Mouse (Mus musculus): ENCODE results near the gene Mrto4.
"Not testable (repeated sequence)": the region's sequence is repeated elsewhere in the genome, so short reads cannot be mapped to it uniquely, and the experiment has no call there.

Mrto4 gene

GRCm38 (mm10) chr4:139351931-139352711, at the start of gene Mrto4, which contains the start of the genes Emc1 and Ubr4:
Mrto4 (minus strand) TSS chr4:139352576.
Emc1 (plus strand) TSS chr4:139352587.
Ubr4 (plus strand) TSS chr4:139352609.
- DNase-seq (ENCODE audit: low spot score in 2 of 2): peak; percentile 89

DNA sequence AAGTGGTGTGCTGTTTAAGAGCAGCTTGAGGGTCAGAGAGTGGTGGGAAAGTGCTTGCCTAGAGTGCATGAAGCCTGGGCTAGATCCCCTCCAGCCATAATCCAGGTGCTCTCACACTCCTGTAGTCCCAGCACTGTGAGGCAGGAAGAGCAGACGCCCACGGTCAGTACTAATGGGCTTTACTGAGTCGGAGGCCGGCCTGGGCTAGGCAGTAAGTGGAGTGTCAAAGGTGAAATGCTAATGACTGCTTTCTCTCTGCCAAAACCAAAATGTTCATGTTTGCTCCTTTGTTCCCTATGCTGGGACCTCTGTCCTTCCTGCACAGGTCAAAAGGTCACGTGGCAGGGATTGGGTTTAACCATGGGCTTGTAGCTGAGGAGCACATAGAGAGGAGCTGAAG, 48.1 kb upstream of the Mrto4 start:
- no peak for DNase-seq (ENCODE audit: low spot score in 2 of 2)

DNA sequence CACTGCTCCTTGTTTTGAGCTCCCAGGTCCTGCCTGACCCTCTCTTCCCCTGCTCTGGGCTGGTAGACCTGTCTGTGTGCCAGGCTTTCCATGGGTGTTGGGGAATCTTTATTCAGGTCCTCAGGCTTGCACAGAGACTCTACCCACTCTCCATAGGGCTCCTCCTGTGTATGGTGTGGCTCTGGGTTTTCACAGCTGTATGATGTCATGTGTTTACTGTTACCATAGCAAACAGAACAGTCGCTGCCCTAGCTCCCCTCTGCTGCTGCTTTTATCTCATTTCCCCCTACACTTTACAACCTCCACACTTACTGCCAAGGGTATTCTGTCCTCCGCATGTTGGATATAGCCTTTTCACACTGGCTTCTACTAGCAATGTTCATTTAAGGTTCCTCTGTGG, 43.1 kb upstream of the Mrto4 start:
- no peak for DNase-seq (ENCODE audit: low spot score in 2 of 2)

DNA sequence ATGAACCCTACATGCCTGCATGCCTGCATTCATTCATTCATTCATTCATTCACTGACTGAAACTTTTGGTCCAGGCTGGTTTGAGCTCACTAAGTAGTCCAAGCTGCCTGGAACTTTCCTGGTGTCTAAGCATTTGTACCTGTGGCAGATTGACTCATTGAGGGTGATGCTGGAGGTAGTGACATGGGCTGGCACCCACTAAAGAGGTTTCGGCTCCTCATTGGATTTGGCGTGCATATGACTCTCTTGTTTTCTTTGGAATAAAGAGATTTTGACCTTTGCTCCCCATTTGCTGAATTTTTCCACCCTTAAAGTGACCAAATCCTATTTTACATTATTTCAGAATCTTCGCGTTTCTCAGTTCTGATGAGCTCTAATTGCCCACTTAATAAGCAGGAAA, 37.2 kb upstream of the Mrto4 start:
- no peak for DNase-seq (ENCODE audit: low spot score in 2 of 2)

DNA sequence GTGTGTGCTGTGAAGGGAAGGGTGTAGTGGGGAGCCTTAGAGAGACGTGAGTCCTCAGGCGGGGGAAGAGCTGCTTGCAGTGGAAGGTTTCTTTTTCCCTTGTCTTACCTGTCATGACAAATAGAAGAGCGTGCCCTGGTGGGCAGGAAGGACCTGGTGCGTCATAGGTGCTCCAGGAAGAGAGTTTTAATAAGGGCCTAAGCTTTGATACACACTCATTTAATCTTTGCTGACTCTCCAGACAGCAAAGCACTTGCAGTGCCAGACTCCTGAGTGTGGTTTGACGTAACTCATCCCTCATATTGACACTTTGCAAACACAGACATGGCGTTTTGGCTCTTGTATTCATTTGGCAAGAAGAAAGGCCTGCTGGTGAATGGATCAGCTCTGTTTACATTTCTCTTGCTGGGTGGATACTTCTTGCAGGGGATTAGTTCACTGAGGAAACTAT, 34.5 kb upstream of the Mrto4 start:
- no peak for DNase-seq (ENCODE audit: low spot score in 2 of 2)

DNA sequence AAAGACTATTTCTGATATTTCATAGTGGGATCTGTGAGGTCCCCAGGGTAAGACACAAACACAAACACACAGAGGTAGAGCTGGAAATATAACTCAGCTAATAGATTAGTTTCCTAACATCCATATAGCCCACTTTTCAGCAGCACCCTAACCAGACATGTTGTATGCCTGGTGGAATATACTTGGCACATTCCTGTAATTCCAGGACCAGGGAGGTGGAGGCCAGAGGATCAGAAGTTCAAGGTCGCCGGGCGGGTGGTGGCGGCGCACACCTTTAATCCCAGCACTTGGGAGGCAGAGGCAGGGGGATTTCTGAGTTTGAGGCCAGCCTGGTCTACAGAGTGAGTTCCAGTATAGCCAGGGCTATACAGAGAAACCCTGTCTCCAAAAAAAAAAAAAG, 33.5 kb upstream of the Mrto4 start:
- not testable (repeated sequence) for DNase-seq (ENCODE audit: low spot score in 2 of 2)

DNA sequence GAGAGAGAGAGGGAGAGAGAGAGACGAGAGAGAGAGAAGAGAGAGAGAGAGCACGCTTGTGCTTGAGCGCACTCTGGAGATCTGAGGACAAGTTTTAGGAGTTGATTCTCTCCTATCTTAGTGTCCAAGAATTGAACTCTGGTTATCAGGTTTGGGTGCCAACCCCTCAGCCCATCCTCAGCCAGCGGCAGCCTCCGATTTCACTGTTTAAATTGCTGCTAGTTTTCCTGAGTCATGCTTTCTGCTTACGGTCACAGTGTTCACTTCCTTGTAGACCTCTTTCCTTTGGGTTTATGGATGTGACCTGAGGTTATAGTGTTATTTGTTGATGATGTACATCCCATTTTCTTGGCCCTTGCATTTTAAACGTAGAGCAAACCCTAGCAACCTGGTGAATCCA, 29.9 kb upstream of the Mrto4 start:
- DNase-seq (ENCODE audit: low spot score in 2 of 2): no peak

- DNase-seq (ENCODE audit: low spot score in 2 of 2): no peak
Measured at GRCm38 (mm10) chr4:139381452-139381845, 29.1 kb upstream of the Mrto4 start.

DNA sequence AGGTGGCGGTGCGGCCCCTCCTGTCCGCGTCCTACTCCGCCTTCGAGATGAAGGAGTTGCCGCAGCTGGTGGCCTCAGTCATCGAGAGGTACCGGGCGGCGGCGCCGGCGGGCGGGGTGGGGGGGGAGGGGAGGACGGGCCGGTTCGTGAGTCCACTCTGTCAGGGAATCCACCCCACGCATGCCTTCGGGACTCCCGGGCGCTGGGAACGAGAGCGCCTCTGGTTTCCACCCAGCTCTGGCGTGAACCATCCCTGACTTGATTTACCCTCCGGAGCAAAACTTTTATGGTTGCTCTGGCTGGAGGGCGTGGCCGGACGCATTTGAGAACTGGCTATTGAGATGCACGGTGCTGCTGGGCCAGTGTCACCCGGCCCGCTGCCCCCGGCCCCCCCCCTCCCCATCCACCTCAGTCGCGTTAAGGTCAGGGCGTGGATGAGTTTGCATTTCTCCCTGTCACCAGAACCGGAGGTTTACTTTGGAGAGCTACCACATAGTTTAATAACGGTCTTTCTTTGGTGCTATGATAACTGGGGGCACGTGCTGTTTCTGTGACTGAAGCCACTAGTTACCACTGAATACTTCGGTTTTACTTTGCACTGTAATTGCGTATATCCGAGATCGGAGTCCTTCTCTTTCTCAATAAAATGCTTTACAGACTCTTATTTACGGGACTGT, 28.5 kb upstream of the Mrto4 start:
- DNase-seq (ENCODE audit: low spot score in 2 of 2): no peak

DNA sequence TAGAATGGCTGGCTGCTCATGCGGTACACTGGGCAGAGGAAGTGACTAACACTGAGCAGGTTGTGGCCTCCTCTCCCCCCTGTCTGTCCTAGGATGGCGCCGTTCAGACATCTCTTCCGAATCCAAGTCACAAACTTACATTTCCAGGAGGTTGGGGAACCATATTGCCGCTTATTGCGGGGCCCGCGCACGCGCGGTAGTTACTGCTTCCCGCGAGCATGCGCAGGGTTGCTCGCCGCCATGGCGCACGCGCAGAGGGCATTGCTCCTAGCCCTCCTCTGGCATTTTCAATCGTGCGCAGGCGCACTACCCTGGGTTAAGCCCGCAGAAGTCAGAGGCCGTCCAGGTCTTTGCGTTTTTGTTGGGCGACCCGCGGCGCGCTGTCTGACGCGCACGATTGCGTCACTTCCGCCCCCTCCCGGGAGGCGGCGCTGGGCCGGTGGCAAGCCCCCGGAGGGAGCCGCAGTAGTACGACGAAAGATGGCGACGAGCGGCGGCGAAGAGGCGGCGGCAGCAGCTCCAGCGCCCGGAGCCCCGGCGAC, 27.9 kb upstream of the Mrto4 start:
- DNase-seq (ENCODE audit: low spot score in 2 of 2): peak; percentile 100

- DNase-seq (ENCODE audit: low spot score in 2 of 2): no peak
Measured at GRCm38 (mm10) chr4:139379719-139380118, 27.3 kb upstream of the Mrto4 start.

- DNase-seq (ENCODE audit: low spot score in 2 of 2): no peak
Measured at GRCm38 (mm10) chr4:139373531-139373930, 21.2 kb upstream of the Mrto4 start.

DNA sequence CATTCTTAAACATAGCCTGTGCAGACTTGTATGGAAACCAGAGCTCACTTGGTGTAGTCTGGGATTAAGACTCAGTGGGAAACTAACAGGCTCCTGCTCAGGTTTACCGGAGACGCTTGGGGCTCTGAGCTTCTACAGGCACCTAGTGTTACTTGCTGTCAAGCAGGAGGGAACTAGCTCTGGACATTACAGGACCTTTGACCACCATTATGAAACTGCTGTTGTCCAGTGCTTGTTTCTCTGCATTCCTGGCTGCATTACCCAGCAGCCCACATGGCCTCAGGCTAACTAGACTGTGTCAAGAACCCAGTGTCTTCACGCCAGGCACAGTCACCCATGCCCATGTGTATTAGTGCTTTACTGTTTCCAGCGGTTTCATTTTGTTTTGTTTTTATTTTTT, 20.8 kb upstream of the Mrto4 start:
- no peak for DNase-seq (ENCODE audit: low spot score in 2 of 2)

- no peak for DNase-seq (ENCODE audit: low spot score in 2 of 2)
Measured at GRCm38 (mm10) chr4:139368038-139368437, 15.7 kb upstream of the Mrto4 start.

DNA sequence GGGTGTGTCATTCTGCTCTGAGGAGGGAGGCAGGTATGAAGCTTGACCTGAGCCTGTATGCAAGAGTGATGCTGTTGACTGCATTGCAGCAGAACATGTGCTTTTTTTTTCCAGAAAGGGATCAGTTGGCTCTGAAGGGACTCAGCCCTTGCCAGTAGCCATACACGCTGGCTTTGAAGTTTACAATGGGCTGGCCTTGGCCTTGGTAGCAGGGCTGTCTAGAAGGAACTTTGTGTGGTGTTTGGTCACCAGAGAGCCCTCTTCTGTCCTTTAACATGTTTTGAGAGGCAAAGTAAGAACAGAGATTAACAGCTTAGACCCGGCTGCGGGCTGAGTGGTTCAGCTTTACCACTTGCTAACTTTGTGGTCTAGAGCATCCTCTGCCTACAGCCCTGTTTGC, 15.0 kb upstream of the Mrto4 start:
- DNase-seq (ENCODE audit: low spot score in 2 of 2): no peak

DNA sequence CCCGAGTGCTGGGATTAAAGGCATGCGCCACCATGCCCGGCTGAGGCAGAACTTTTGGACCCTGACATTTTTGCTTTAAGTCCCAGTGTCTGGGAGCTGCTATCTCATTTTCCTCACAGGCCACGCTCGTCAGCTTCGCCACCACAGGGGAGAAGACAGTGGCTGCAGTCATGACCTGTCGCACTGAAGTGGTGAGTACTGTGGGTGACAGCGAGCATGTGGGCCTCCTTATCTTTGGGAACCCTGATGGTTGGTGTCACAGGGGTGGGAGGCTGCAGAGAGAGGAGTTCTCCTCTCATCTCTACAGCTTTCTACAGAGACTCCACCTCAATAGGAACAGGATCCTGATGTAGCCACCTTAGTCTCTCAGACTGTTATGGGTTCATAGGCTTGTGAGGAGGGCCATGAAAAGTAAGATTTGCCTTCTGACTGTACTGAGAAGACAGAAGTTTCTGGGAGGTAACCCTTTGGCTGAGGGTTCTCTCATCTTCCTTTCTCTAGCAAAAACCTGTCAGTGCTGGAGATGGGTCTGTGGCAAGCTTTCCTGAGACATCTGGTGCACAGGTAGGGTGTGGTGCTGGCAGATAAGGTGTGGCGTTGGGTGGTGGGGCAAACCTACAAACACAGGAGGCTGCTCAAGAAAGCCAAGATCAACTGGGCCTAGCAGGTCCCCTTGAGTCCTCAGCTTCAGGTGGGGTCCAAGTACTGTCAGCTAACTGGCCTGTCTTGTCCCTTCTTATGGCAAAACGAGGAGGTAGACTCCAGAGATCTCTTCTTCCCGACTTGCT, 8.6 kb upstream of the Mrto4 start:
- DNase-seq (ENCODE audit: low spot score in 2 of 2): no peak

DNA sequence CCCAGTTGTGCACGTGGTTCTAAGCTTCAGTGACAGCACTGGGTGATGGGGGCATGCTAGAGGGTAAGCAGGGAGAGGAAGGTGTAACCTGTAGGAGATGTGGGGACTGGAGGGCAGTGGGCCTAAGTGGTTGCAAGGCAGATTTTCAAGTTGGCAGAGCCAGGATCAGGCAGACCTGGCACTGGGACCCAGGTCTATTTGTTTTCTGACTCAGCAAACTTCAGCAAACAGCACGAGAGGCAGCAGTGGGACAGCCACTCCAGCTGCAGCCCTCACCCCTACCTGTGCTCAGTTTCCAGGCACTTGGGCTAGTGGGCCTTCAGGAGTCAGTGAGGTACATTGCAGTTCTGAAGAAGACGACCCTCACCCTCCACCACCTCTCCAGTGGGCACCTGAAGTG, 4.8 kb upstream of the Mrto4 start:
- DNase-seq (ENCODE audit: low spot score in 2 of 2): no peak

GRCm38 (mm10) chr4:139352832-139353231, 456 bp upstream of the Mrto4 start:
- DNase-seq (ENCODE audit: low spot score in 2 of 2): no peak

DNA sequence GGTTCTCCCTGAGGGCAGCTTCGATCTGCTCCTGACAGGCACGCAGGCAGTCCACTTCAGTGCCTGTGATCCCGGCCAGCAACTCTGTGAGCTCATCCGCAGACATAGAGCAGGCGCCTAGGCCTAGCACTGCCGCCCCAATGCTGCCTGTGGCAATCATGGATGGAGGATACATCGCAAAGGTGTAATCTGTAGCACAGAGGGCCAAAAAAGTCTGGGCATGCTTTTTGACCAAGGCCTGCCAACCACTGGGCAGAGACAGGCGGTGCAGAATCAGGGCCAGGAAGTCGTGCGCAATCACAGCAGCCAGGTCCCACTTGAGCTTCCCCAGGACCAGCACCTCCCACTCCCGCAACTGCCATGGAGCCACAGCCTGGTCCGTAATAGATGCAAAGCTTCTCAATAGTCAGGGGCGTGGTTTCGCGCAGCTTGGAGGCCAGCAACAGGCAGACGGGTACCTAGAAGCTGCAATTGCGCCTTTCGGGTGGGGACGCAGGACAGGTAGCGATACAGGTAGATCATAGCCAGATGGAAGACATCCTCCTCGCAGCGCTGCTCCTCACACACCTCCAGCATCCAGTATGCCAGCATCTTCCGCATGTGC, 6.9 kb downstream of the Mrto4 start:
- no peak for DNase-seq (ENCODE audit: low spot score in 2 of 2)

GRCm38 (mm10) chr4:139343718-139344117, 8.7 kb downstream of the Mrto4 start:
- peak; percentile 11 to 28 for DNase-seq (ENCODE audit: low spot score in 2 of 2)

DNA sequence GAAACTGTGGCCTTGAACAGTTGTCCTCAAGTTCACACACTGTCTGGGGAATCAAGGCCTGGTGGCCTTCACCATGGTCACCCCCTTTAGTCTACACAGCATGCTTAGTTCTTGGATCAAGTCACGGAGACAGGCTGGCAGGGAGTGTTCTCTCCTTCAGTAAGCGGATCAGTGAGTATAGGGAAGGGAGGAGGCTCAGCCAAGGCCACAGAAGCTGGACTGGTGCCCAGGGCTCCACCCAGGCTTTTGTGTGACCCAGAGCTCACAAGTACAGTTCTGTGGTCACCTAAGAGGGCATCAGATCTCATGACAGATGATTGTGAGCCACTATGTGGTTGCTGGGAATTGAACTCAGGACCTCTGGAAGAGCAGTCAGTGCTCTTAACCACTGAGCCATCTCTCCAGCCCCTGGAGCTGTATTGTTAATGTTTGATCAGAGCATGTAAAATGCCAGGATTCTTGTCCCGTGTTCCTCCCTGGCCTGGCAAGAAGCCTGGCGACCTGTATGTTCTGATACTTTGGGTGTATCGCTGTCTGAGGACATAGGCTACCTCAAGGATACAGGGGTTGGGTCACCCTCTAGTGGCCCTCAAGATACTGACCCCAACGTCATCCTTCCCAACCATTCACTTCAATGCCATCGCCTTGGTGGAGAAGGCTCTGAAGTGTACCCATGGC, 10.7 kb downstream of the Mrto4 start:
- DNase-seq (ENCODE audit: low spot score in 2 of 2): no peak
